Mouse (Mus musculus): ENCODE results near the gene Slc22a1.
"Not testable (repeated sequence)": the region's sequence is repeated elsewhere in the genome, so short reads cannot be mapped to it uniquely, and the experiment has no call there.

Slc22a1 gene

DNA sequence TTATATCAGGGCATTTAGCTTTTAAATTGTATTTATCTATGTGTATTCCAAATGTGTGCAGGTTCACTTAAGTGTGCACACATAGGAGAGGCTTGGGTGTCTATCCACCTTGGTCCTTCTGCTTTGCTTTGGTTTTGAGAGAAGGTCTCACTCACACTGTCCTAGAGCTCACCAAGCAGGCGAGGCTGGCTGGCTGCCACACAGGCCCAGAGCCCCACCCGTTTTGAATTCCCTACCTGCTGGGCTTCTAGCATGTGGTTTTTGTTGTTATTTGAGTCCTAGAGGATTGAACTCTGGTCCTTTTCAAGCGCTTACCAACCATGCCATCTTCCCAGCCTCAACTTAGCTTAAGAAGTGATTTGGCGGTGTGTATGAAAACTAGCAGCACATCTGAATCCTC is 8.8 kb upstream of the Slc22a1 start:
- DNase-seq: no peak

DNA sequence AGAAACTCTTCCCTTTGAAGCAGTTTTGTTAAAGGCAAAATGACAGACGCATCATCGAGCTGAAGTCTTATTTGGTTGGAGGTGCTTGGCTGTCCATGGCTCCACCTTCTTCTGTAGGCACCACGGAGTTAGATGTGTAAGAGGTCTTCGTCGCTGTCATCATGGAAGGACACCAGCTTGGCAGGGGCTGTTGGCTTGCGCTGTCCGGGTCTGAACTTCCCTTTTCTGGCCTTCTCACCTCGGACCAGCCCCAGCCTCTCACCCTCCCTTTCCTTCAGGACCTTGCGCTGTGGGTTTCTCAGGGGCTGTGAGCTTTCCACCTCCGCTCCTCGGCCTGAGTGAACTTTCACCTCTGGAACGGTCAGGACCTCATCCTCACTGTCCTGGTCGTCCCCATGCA is 8.0 kb upstream of the Slc22a1 start:
- DNase-seq: no peak

DNA sequence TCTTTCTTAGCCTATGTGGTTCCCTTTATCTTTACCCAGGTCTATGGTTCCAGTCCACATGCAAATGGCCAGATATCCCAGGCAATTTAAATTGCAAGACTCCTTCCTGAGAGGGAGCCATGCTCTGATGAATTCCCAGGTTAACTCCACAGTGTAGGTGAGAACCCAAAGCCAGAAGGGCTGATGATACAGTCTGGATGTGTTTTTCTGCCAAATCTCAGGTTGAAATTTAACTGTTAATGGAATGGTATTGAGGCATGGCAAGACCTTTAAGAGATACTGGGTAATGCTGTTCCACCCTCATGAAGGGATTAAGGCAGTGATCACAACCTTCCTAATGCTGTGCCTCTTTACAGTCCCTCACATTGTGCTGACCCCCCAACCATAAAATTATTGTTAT is 2.6 kb upstream of the Slc22a1 start:
- no peak for DNase-seq

DNA sequence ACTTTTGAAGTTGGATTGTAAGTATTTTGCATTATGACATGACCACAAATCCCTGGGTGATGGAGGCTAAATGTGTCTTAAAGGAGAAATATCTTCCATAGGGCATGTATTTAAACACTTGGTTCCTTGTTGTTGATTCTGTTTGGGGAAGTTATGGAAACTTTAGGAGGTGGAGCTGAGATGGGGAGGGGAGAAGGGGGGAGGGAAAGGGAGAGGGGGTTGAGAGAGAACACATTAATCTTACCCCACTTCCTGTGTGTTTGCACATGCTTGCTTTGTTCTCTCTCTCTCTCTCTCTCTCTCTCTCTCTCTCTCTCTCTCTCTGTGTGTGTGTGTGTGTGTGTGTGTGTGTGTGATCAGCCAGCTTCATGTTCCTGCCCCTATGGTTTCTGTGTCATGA is 1.5 kb upstream of the Slc22a1 start:
- no peak for DNase-seq

DNA sequence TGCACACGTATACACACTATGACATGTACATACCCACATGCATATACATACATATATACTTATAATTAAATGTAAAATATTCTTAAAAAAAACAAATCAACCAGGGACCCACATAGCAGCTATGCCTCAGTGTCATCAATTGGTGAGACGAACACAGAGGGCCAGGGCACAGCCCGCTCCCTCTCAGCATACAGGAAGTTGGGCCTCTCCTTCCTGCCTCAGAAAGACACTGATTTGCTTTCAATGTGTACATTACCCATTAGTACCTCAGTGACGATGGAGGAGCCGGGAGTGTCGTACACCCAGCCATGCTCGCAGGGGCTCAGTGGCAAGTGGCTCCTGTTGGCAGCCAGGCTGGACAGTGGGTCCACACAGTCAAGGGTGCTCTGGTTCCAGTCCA is 649 bp downstream of the Slc22a1 start:
- DNase-seq: not testable (repeated sequence)

DNA sequence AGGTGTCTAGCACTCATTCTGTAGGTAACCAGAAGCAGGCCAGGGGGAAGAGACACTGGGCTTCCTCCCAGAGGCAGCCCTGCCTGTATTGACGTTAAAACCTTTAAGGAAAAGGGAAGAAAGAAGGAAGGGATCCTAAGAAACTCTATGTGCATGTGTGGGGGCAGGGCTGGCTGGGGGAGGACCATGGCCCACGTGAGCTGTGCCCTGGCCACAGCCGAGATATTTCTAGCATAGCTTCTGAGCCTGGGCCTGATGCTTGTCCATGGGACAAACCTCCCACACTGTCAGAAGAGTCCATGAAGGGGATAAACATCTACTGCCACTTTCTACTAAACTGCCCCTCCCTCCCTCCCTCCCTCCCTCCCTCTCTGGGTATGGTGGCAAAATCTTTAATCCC is 1.8 kb downstream of the Slc22a1 start:
- no peak for DNase-seq

DNA sequence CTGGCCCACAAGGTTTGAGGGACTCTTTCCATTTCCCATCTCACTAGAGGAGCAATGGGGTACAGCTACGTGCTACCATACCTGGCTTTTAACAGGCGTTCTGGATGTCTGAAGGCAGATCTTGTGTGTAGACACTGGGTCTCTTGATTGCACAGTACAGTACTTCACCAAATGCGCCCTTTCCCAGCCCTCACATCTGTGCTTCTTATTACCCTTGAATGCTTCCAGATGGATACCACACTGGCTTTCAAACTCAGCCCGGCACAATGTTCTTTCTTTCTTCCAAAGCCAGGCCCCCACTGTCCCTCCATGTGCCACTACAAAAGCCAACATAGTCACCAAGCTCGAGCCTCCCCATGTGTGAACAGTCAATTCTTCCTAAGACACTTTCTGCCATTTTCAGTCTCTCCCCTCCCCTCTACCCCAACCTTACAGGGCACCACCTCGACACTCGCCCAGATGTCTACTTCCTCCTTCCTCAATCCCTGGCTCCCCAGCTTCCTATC is 3.3 kb downstream of the Slc22a1 start:
- no peak for DNase-seq

DNA sequence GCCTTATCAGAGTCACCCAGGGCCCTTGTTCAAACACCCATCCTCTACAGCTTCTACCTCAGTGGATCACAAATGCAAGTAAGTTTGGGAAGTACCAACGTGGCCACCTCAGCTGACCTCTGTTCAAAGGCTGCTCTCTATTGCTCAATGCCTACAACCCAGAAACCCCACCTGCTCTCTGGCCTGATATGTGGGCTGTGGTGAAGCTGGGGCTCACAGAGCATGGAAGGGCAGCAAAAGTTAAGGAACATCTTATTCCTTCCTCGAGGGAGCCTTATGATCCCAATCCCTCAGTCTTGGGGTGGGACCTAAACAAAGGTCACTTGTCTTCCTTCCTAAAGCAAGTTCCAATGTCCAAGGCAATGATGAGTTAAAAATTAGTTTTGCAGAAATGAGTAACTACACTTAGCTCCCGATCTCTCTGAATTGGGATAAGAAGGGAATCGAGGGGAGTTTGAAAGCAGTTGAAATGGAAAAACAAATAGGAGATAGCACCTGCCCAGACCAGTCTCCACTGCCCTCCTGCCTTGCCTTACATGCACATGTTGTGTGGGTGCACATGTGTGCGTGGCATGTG is 4.5 kb downstream of the Slc22a1 start:
- no peak for DNase-seq

DNA sequence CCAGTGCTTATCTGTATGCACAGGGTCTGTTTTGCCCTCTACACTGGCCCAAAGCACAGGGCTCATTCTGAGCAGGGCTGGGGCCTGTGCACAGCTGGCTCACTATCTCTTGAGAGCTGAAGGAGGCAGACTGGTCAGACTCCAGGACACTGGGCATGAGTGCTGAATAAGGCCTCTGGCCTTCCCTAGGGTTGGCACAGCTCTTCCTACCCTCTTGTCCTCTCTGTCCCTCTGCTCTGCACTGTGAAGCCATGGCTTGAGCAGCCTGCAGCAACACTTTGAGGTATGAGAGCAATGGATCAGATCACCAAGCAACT is 6.3 kb downstream of the Slc22a1 start:
- DNase-seq: no peak

DNA sequence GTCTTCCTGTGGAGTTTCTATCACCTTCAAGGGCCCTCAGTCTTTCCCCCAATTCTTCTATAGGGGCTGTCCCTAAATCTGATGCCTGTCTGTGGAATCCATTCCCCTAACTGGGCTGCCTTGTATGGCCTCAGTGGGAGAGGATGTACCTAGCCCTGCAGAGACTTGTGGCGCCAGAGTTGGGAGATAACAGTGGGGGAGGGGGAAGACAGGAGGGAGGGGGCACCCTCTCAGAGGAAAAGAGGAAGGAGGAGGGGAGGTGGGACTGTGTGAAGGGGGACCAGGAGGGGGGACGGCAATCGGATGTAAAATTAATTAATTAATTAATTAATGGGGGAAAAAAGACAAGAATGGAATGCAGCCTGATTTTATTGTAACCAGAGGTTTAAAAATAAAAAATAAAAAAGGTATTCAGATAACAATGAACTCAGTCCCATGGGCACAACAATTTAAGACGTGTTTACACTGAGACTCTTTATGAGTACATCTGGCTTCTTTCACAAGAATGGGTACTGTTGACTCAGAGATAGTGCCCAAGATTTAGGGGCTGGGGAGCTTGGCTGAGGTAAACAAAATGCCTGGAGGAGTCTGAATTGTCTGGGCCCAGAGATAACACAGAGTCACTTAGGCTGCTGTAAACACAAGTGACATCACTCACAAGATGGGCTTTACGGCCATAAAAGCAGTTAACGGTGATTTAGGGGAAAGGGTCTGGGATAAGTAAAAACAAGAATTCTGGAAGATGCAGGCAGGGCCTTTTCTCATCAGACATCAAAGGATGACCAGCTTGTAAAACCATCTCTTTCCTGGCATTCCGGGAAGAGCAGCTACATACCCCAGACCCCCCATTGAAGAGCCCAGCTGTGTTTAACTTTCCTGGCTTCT is 6.9 kb downstream of the Slc22a1 start:
- no peak for DNase-seq

DNA sequence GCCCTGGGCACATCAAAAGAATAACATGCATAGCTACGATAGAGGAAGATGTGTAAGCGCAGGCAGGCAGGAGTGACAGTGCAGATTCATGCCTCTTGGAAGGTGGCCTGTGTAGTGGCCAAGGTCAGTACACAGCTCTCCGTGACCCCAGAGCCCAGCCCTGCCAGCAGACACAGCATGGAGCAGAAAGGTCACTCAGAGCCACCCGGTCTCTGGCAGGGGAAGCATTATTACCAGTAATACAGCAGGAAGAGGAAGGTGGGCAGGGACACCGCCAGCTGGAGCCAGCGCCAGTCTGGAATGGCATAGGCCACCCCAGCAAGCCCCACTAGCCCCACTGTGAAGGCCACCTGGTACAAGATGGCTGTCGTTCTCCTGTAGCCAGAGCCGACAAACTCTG is 11.5 kb downstream of the Slc22a1 start:
- DNase-seq: no peak

DNA sequence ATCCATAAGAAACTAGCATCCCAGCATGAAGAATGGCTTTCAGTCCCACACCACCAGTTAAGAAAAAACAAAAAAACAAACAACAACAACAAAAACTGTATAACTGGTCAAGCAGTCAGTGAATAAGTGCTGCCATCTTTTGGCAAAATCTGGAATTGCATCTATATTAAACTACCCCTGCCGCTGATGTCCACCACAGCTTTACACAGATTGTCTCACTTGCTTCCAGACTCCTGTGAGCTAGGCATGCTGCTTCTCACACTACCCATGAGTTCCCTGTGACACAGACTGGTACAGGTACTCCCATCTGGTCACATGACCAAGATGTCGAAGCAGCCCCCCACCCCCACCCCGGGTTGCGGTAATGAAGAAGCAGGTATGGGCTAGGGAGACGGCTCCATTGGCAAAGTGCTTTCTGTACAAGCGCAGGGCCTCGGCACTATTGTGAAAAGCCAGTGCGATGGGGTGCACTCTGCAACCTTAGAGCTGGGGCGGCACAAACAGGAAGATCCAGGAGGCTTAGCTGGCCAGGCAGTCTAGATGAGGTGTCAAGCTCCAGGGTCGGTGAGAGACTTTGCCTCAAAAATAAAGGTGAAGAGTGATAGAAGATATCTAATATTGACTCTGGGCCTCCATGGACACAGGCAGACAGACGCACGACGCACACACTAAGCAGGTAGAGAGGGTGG is 14.9 kb downstream of the Slc22a1 start:
- DNase-seq: peak; percentile 10 to 18

DNA sequence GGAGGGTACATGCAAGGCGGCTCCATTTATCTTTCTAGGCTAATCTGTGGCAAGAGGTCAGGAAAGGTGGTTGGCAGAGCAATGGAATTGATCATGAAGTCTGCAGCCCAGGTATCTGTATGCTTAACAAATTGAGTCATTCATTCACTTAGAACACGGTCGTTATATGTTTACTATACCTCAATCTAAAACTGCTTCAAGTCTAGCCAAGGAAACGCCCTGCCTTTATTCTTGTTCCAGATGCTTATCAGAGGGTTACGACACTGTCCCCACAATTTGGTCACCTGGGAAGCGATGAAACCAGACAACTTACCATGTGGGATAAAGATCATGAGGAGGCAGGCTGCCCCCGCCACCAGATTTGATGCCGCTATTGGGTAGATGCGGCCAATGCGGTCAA is 16.4 kb downstream of the Slc22a1 start:
- no peak for DNase-seq

DNA sequence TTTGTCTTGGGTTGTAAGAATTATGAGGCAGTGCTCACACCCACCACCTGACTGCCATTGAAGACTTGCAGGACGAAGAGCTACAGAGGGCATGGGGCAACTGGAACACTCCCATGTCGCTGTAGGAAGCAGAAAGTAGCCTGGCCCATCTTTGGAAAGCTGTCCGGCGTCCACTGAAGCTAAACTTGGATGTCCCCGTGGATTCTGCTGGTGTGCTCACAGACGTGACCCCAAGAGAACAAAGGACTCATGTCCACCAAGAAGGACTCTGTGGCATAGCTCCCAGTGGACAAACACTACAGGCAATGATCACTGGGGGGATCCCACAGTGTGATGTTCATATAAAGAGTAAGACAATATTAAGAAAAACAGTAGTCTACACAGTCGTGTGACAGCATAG is 16.8 kb downstream of the Slc22a1 start:
- no peak for DNase-seq

DNA sequence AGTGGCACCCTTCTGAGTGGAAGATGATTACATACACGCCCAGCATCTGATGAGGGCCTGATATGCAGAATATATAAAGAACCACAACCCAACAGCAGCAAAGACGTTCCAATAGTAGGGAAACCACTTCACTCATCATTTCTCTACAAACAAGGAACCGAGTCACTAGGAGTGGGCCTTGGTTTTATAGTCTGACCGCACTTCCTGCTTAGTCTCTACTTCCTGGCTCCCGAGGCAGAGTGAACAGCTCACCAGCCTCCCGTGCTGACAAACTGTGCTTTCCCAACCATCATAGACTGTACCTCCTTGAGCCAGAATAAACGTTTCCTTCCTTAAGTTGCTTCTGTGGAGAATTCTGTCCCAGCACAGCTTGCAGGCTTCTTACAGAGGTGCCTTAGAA is 19.8 kb downstream of the Slc22a1 start:
- DNase-seq: no peak

DNA sequence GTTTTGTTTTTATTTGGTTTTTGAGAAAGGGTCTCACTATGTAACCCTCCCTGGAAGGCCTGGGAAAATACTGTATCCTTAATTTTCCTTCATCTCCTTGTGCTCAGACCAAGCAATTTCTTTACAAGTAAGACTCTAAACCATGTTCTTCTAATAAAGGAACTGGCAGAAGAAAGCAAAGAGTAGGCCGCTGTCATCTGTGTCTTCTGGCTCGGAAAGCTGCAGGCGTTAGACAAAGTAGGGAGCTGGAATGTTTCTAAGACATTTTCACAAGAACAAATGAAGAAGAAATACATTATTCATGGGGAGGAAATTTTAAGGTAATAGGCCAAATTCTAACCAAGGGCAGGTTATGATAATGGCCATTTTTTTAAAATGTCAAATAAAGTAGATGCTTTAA is 21.6 kb downstream of the Slc22a1 start:
- no peak for DNase-seq

DNA sequence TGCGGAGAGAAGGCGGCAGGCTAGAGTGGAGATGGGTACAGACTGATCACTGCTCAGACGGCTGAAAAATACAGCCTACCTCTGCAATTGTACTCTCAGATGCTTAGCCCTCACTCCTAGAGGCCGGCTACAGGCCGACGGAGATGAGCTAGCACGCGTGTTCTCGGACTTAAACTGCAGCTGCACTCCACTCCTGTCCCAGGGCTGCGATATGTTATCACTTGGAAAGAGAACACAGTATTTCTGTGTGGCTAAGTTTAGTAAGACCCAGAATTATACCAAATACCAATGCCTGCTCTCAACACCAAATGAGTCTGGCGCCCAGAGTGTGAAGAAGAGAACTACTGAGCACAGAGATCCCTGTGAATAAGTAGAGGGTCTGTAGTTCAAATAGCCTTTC is 23.0 kb downstream of the Slc22a1 start:
- DNase-seq: no peak

DNA sequence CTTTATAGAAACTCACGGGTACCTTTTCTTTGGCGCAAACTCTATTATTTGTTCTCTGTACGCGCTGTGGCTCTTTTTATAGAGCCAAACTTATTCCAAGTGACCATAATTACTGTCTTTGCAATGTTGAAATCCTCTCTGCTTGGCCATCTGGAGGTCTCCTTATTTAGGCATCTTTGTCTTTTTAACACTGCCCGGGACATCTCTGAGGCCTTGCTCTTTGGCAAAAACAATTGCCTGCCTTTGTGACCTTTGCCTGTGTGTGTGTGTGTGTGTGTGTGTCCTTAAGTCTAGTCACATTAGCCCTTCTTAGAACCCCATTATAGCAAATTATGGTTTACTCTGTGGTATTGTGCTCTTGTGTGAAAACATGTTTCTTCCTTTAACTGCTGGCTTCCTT is 30.2 kb downstream of the Slc22a1 start:
- no peak for DNase-seq

DNA sequence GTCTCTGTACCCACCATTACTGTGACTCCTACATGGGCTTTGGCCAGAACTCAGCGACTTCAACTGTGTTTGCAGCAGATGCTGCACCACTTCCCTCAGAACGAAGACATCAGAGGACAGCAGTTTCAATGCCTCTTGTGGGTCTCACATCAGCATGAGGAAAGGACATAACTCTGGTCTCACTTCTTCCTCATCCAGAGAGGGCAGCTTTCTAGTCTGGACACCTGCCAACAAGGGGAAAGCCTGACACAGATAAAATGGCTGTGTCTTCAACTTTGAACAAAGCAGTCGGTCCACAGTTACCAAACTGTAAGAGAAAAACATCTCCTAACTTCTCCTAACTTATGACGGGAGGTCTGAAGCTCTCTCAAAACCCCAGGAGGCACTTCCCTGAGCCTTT is 34.5 kb downstream of the Slc22a1 start:
- DNase-seq: no peak

DNA sequence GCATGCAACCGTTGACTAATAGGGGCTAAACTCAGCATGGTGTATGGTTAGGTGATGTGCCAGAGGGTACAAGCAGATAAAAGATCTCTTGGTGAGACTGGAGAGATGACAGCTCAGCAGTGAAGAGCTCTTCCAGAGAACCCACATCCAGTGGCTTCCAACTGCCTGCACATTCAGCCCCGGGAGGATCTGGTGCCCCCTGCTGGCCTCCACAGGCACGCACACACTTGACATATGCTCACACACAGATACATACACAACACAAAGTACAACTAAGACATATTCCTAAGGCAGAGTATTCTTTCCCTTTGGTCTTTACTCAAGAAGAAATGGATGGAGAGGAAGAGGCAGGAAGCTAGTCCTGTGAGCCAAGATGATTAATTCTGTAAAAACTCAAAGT is 36.0 kb downstream of the Slc22a1 start:
- no peak for DNase-seq

DNA sequence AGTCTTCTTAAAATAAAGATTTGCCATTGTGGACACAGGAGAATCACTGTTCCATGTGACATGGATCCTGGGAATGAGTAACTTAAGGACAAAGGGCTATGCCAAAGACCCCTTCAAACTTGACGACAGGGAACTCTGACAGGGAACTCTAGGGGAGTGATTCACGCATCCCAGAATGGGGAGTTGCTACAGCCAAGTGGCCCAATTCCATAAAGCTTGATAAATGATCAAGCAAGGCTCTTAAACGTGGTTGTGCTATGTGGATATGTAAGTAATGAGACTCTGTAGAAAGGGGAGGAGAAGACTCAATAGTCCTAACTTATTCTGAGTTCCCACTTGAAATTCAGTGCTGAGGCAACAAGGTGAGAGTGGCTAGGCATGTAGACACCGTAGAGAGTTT is 40.8 kb downstream of the Slc22a1 start:
- DNase-seq: no peak

DNA sequence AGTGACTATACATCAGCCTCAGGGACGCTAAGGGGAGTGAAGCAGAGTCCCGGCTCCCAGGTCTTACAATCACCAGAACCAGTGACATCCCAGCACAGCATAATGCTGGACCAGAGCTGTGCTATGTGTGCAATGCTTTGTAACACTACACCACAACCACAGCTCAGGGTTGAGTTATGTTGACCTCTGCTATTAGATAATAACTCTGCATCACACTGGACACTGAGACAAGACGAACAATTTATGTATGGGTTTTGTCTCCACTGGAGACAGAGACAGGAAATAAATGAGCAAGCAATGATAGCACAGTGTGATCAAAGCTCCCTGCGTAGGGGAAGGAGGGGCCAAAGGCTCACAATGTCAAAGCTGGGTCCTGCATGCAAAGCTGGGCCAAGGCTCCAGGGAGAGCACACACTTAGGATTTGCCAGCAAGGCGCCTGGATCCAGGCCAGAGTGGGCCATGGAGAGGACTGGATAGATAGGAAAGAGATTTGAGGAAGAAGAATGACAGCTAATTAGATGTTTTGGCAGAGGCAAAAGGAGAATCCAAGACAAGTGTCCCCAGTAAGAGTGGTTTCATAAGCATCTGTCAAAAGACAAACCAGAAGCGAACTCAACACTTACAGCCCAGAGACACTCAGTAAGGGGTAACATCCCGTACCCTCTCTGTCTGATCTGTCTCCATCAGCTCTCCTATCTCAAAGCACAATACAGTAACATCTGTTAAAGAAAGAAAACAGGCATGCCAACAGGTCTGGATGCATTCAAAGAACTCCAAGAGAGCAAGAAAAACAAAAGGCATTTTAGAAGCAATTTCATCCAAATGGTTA is 43.6 kb downstream of the Slc22a1 start:
- no peak for DNase-seq
